Mouse (Mus musculus) monocyte, adult 5-6 weeks (primary cell): ENCODE results near the gene Degs1. TPM values are rescaled to one million over a fixed set of nuclear protein-coding genes. Genes with fewer than 3 reads are reported as not detected.
"Not testable (repeated sequence)": the region's sequence is repeated elsewhere in the genome, so short reads cannot be mapped to it uniquely, and the experiment has no call there.

Experiments
- ATAC-seq: fragments of 153-309, 156-312 bp; replicated peaks from 2 replicates; pipeline ENCODE4 v1.8.0; 2017; ENCODE audit warnings: mild to moderate bottlenecking; ENCODE audit not compliant: low TSS enrichment, insufficient number of reproducible peaks, severe bottlenecking, poor library complexity, low FRiP score
- total RNA-seq: library from RNA; stranded (forward); fragments of 200-1000, 200-491, 200-594 nt; gene quantifications from 3 replicates; pipeline ENCODE4 v1.2.3, GENCODE M21; 2017

Gene Degs1
- 126 to 162 TPM (median 142 TPM) in 3 replicates for total RNA-seq

DNA sequence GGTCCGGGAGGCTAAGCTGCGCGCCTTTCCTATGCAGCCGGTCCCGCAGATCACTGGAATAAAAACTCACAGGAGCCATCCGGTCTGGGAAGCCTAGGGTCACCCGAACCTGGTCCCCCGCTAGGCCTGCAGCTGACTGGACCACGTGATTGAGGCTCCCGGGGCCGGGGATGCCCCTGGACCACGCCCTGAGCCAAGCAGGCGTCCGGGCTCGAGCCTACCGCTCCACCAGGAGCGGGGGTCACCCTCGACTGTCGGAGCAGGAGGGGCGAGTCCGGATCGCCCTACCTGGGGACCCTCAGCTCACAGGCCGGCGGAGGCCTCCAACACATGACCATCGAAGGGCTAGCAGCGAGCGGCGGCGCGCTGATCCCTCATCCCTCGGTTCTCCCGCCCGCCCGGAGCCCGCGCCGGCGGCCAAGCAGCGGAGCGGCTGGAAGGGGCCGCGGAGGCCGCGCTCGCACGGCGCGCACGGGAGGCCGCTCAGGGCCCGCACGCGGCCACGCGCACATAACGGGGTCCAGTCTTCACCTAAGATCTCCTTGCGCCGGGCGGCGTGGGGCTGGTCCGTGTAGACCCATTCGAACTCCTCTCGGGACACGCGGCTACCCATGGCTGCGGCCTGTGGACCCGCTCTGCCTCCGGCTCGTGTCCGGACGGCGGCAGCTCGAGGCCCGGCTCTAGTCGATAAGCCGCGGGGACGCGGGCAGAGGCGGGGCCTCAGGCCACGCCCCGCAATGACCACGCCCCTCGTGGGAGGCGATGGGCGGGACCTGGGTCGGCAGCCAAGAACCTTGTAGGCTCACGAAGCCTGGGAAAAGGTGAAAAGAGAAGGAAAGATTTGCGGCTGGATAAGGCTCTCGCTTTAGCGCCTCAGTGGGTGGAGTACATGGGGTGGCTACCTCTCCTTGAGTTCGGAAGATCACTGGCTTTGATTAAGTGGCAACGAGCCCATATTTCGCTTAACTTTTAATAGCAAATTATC is at the start of gene Degs1:
Gene Degs1, minus strand, starts transcription at position 714 of the 985 bp plus-strand sequence.
- ATAC-seq = peak; percentile 86

GRCm38 (mm10) chr1:182325919-182326318 is 43.3 kb upstream of the Degs1 start:
- ATAC-seq = peak; percentile 75

GRCm38 (mm10) chr1:182324552-182324951 is 41.9 kb upstream of the Degs1 start:
- ATAC-seq = no peak

- no peak for ATAC-seq
These were observed 40.5 kb upstream of the Degs1 start for GRCm38 (mm10) chr1:182323139-182323538.

- no peak for ATAC-seq
These were observed 31.6 kb upstream of the Degs1 start for GRCm38 (mm10) chr1:182314201-182314600.

GRCm38 (mm10) chr1:182313181-182313580 is 30.6 kb upstream of the Degs1 start:
- ATAC-seq = no peak

GRCm38 (mm10) chr1:182311376-182311775 is 28.8 kb upstream of the Degs1 start:
- ATAC-seq = no peak

DNA sequence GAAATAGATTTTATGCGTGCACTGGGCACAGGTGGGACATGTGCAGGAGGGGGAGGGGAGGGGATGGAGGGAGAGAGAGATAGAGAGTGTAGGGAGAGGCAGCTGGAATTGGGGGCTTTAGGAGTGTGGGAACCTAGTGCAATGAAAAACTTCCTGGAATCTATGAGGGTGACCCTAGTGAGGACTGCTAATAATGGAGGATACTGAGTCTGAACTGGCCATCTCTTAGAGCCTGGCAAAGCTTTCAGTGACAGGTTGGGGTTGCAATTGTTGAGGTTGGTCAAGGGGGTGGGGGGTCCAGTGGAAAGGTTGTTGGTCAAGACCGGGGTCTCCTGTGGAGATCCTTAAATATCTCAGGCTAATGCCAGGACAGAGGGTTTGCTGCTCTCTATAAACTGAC is 27.7 kb upstream of the Degs1 start:
- no peak for ATAC-seq

DNA sequence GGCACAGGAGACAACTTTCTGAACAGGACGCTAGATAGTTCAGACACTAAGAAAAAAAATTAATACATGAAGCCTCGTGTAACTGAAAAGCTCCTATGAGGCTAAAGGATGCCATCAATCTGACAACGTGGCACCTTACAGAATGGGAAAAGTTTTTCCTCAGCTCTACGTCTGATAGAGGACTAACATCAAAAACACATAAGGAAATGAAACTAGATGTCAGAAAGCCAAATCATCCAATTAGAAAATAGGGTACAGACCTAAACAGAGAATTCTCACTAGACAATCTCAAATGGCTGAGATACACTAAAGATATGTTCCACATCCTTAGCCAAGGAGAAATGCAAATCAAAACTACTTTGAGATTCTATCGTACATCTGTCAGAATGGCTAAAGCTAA is 26.8 kb upstream of the Degs1 start:
- ATAC-seq = no peak

DNA sequence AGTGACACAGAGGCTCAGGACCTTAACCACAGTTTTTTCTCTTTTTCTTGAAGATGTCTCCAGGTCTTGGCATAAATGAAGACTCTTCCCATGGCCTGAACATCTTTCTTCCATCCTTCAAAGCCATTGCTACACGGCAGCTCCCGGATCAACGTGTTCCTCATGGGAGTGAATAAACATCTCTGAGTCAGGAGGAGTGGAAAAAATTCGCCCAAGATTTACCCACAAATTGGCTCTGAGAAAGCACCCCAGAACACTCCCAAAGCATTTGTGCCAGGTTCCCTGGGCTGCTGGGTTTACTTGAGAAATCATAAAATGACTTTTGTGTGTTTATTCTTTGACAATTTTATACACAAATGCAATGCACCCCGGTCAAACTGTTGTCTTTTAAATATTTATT is 20.3 kb upstream of the Degs1 start:
- ATAC-seq = no peak

DNA sequence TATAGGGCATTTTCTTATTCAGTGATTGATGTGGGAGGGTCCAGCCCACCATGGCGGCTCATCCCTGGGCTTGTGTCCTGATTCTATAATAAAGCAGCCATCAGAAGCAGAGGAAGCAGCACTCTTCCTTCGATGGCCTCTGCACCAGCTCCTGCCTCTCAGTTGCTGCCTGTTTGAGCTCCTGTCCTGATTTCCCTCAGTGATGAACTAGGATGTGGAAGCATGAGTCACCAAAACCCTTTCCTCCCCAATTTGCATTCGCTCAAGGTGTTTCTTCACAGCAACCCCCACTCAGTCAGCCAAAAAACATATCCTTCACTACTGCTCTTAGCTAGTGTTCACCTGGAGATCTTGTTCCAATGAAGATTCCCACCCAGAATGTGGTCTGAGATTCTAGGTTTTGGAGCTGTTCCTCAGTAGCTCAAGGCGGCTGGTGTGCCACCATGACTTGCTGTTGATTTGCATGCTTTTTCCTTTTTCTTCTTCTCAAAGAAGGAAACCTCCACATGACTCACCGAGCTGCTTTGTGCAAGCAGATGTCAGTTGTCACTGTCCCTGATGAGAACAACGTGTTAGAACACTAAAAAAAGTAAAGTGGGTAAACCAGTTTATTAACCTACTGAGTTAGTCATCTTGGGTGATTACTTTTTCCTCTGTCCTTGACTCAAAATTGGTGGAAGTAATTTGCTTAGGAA is 19.7 kb upstream of the Degs1 start:
- ATAC-seq = no peak

- ATAC-seq = no peak
These were observed 15.2 kb upstream of the Degs1 start for GRCm38 (mm10) chr1:182297821-182298220.

DNA sequence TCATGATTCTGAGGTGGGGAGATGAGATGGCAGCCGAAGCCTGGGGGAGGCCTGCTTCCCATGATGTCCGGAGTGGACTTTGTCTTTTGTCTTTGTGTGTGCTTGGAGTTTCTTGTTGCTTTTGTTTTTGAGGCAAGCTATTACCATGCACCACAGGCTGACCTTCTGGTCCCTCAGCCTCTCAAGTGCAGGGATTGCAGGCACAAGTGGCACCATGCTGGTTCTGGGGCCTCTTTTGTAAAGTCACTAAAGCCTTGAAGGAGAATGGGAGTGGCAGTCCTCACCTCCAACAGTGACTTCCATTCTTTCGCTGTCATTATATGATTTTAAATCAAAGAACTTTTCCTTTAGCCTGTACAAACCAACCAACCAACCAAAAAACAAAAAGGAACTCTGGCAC is 14.6 kb upstream of the Degs1 start:
- ATAC-seq = no peak

- no peak for ATAC-seq
These were observed 14.2 kb upstream of the Degs1 start for GRCm38 (mm10) chr1:182296816-182297215.

- no peak for ATAC-seq
These were observed 13.5 kb upstream of the Degs1 start for GRCm38 (mm10) chr1:182296141-182296540.

GRCm38 (mm10) chr1:182292291-182292690 is 9.7 kb upstream of the Degs1 start:
- ATAC-seq = no peak

GRCm38 (mm10) chr1:182290741-182291140 is 8.1 kb upstream of the Degs1 start:
- not testable (repeated sequence) for ATAC-seq

- no peak for ATAC-seq
These were observed 7.2 kb upstream of the Degs1 start for GRCm38 (mm10) chr1:182289781-182290180.

DNA sequence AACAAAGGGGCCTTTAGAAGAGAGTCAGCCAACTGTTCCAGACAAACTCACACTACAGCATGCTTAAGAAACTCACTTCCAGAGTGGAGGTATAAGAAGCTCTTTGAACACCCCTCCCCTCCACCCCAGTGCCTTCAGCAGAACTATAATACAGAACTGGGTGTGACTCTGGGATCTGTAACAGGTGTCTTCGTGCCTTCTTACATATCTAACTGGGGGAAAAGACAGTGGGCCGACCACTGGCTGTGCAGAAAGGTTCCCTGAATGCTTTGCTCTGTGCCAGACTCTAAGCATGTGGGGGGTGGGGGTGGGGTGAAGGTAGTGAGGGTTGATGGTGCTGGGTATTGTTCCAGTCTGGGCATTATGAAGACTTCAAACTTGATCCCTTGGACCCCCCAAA is 6.0 kb upstream of the Degs1 start:
- no peak for ATAC-seq

GRCm38 (mm10) chr1:182287781-182288180 is 5.2 kb upstream of the Degs1 start:
- peak; percentile 47; the same call in 1 of the 2 replicates for ATAC-seq
